Mouse (Mus musculus) liver, embryonic 11.5 days (tissue): ENCODE results near the gene Ccdc190. TPM values are rescaled to one million over a fixed set of nuclear protein-coding genes. Genes with fewer than 3 reads are reported as not detected.

Experiments used
- ATAC-seq: fragments of 200-750 bp; cut with Nextera tagmentation; replicated peaks from 2 replicates; pipeline ENCODE4 v1.8.0; 2017; ENCODE audit warnings: moderate number of reproducible peaks, mild to moderate bottlenecking, moderate TSS enrichment, moderate library complexity; ENCODE audit not compliant: low FRiP score
- DNase-seq: peaks from one replicate; pipeline ENCODE4 v3.0.0-alpha.2; 2017; ENCODE audit warnings: low spot score
- H3K27ac ChIP-seq: fragments of 300-500 bp; sonication (generic); 2 replicates; pipeline ENCODE4 v1.5.1; 2014; ENCODE audit warnings: mild to moderate bottlenecking, low read depth, low read length, control low read depth
- H3K27me3 ChIP-seq: fragments of 300-500 bp; sonication (generic); replicated peaks from 2 replicates; pipeline ENCODE4 v1.6.1; 2014; ENCODE audit warnings: low read length, mixed read lengths; ENCODE audit not compliant: control insufficient read depth, insufficient read depth
- H3K36me3 ChIP-seq: fragments of 300-500 bp; sonication (generic); 2 replicates; pipeline ENCODE4 v1.6.1; 2014; ENCODE audit warnings: mild to moderate bottlenecking, low read length, moderate library complexity, mixed read lengths; ENCODE audit not compliant: control insufficient read depth, insufficient read depth
- H3K4me1 ChIP-seq: fragments of 300-500 bp; sonication (generic); replicated peaks from 2 replicates; pipeline ENCODE4 v1.6.1; 2014; ENCODE audit warnings: low read length, mixed read lengths; ENCODE audit not compliant: control insufficient read depth, insufficient read depth
- H3K4me2 ChIP-seq: fragments of 300-500 bp; sonication (generic); 2 replicates; pipeline ENCODE4 v1.6.1; 2014; ENCODE audit warnings: mild to moderate bottlenecking, control low read depth, moderate library complexity
- H3K4me3 ChIP-seq: fragments of 300-500 bp; sonication (generic); 2 replicates; pipeline ENCODE4 v1.5.1; 2014; ENCODE audit warnings: low read depth, low read length, control low read depth
- H3K9ac ChIP-seq: fragments of 300-500 bp; sonication (generic); 2 replicates; pipeline ENCODE4 v1.6.1; 2014; ENCODE audit warnings: low read depth, low read length, control low read depth
- H3K9me3 ChIP-seq: fragments of 300-500 bp; sonication (generic); 2 replicates; pipeline ENCODE4 v1.6.1; 2016; ENCODE audit warnings: low read length, inconsistent platforms, mixed read lengths; ENCODE audit not compliant: control insufficient read depth
- WGBS: fragments of 180-500 bp; shearing (Covaris S2); extraction: QIAGEN DNeasy Blood & Tissue Kit; methylation state at CpG from one replicate; pipeline ENCODE4 v1.1.7; 2014; 5-methylcytosine and 5-hydroxymethylcytosine counted together
- polyA plus RNA-seq: library from polyadenylated mRNA; unstranded; fragments of >200 nt; fragmentation: Nextera tagmentation; extraction: Ambion mirVana; gene quantifications from 2 replicates; pipeline ENCODE4 v1.2.1, GENCODE M21; 2014

The Ccdc190 gene
- polyA plus RNA-seq, 1 experiment from 2014 or later, result not detected

DNA sequence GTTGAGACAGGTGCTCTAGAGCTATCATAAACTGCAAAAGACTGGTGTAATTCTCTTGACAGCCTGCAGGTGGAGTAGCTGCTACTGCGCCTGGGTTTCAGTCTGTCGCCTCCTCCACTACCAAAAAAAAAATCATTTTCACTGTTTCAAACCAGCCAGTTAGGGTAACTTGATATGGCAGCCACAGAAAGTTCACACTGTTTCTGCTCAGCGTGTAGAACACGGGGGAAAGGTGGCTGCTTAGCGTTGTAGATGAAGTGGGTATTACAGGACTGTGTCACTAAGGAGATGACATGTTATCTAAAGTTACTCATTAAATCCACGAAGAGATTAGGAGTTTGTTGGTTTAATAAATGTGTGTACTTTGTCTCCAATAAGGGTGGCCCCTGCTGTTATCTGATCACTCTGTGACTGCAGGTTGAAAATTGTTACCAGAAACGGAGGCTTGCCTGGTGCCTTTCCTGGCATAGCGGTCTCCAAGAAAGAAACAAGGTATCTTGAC lies 6.7 kb upstream of the Ccdc190 start:
- H3K9ac ChIP-seq, result no peak overlapping the region
- H3K36me3 ChIP-seq, result no peaks in the 10 kb centered on the region
- 35% methylated on average over 8 of the region's 8 CpGs for WGBS
- peak overlapping the region; percentile 41 for H3K4me2 ChIP-seq
- no peak overlapping the region for H3K27ac ChIP-seq
- no peaks in the 10 kb centered on the region for H3K27me3 ChIP-seq
- DNase-seq, result no peak
- no peaks in the 10 kb centered on the region for H3K4me1 ChIP-seq
- H3K9me3 ChIP-seq, result no peaks in the 10 kb centered on the region
- ATAC-seq, result no peak; the same call in 1 of the 2 replicates
- H3K4me3 ChIP-seq, result no peak overlapping the region

DNA sequence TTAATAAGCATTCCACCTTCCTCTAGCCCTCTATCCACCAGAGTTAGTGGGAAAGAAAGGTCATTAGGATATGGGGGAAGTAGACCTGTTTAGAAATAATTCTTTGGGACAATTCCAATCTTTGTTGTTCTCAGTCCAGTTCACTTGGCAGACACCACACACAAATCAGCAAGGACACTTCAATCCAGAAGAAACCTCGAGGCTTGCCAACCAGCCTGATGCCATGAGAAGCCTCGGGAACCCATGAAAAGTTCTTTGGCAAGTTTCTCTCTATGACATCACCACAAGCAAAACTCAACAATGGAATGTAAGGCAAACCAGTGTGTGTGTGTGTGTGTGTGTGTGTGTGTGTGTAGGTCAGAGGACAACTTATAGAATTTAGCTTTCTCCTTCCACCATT lies 3.9 kb upstream of the Ccdc190 start:
- Histone ChIP-seq H3K4me3 (no peak overlapping the region), H3K27ac (no peak overlapping the region), H3K27me3 (no peaks in the 10 kb centered on the region), H3K9me3 (no peaks in the 10 kb centered on the region), H3K9ac (no peak overlapping the region), H3K36me3 (no peaks in the 10 kb centered on the region), H3K4me1 (no peaks in the 10 kb centered on the region), H3K4me2 (no peak overlapping the region)
- 86% methylated on average over 2 of the region's 2 CpGs for WGBS
- ATAC-seq (no peak), DNase-seq (no peak)

- H3K27me3 ChIP-seq, result no peaks in the 10 kb centered on the region
- H3K36me3 ChIP-seq, result no peaks in the 10 kb centered on the region
- no peak overlapping the region for H3K27ac ChIP-seq
- WGBS, result 65% methylated on average over 8 of the region's 8 CpGs
- H3K9me3 ChIP-seq, result no peaks in the 10 kb centered on the region
- no peak overlapping the region for H3K9ac ChIP-seq
- ATAC-seq (no peak), DNase-seq (no peak)
- H3K4me2 ChIP-seq, result no peak overlapping the region
- no peak overlapping the region for H3K4me3 ChIP-seq
- H3K4me1 ChIP-seq, result no peaks in the 10 kb centered on the region
Observed at GRCm38 (mm10) chr1:169927753-169928369, 587 bp upstream of the Ccdc190 start.

- 78% methylated on average over 7 of the region's 7 CpGs for WGBS
- Histone ChIP-seq H3K36me3 (no peaks in the 10 kb centered on the region), H3K27ac (no peak overlapping the region), H3K4me1 (no peaks in the 10 kb centered on the region), H3K4me2 (no peak overlapping the region), H3K9me3 (no peaks in the 10 kb centered on the region), H3K9ac (no peak overlapping the region), H3K4me3 (no peak overlapping the region), H3K27me3 (no peaks in the 10 kb centered on the region)
- DNase-seq (no peak), ATAC-seq (no peak)
Observed at GRCm38 (mm10) chr1:169931698-169932097, 3.2 kb downstream of the Ccdc190 start.

- ATAC-seq (no peak), DNase-seq (no peak)
- H3K4me1 ChIP-seq, result no peaks in the 10 kb centered on the region
- no peak overlapping the region for H3K27ac ChIP-seq
- no peak overlapping the region for H3K4me2 ChIP-seq
- H3K27me3 ChIP-seq, result no peaks in the 10 kb centered on the region
- H3K9ac ChIP-seq, result no peak overlapping the region
- no peak overlapping the region for H3K4me3 ChIP-seq
- no peaks in the 10 kb centered on the region for H3K36me3 ChIP-seq
- no peaks in the 10 kb centered on the region for H3K9me3 ChIP-seq
- 74% methylated on average over 7 of the region's 7 CpGs for WGBS
Observed at GRCm38 (mm10) chr1:169932122-169932746, 3.8 kb downstream of the Ccdc190 start.

GRCm38 (mm10) chr1:169934005-169934725 lies 5.7 kb downstream of the Ccdc190 start:
- ATAC-seq (no peak), DNase-seq (no peak)
- Histone ChIP-seq H3K4me1 (no peaks in the 10 kb centered on the region), H3K4me2 (no peak overlapping the region; the same call in 1 of the 2 replicates), H3K36me3 (no peaks in the 10 kb centered on the region), H3K4me3 (no peak overlapping the region), H3K9me3 (no peaks in the 10 kb centered on the region), H3K27me3 (no peaks in the 10 kb centered on the region), H3K27ac (no peak overlapping the region), H3K9ac (no peak overlapping the region)
- WGBS, result 49% methylated on average over 16 of the region's 16 CpGs

DNA sequence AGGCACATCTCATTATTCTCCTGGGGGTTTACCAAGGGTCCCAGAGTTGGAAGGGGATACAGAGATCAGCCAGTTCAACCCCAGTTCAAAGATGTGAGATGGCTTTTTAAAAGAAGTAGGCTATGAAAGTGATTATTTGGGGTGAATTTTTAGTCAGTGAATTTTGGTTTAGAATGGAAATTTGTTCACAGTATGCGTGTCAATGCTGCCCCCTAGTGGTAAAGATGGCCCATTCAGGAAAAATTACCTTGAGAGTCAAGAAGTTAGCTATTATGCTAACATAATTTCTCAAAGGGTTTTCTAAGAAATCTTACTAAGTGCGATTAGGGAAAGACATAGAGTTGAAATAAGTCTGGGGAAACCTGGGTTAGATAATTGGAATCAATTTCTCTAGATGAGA lies 10.9 kb downstream of the Ccdc190 start:
- DNase-seq (no peak), ATAC-seq (no peak)
- 4% methylated on average over 2 of the region's 2 CpGs for WGBS

DNA sequence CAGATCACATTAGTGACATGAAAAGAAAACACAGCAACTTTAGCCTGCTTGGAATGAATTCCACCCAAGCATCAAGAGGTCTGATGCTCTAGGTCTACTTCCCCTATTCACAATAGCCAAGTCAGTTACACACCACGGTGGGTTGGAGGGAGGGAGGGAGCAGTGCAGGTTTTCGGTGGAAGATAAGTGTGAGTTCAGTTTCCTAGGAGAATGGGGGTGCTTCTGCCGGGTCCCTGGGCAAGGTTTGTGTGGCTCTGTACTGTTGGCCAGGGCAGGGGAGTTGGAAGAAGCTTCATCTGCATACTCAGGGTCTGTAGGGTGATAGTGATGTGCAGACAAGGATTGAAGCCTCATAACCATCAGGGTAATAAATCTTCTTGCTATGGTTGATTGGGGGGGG lies 17.6 kb downstream of the Ccdc190 start:
- no peaks in the 10 kb centered on the region for H3K4me1 ChIP-seq
- no peak overlapping the region for H3K4me2 ChIP-seq
- no peak overlapping the region for H3K4me3 ChIP-seq
- H3K9me3 ChIP-seq, result no peaks in the 10 kb centered on the region
- no peak overlapping the region for H3K27ac ChIP-seq
- no peak for DNase-seq
- ATAC-seq, result no peak
- H3K36me3 ChIP-seq, result no peaks in the 10 kb centered on the region
- no peaks in the 10 kb centered on the region for H3K27me3 ChIP-seq
- H3K9ac ChIP-seq, result no peak overlapping the region
- WGBS, result 63% methylated on average over 3 of the region's 3 CpGs

More for the DNA sequence above, 10.9 kb downstream of the Ccdc190 start:
- Histone ChIP-seq H3K9me3 (no peaks in the 10 kb centered on the region), H3K9ac (no peak overlapping the region), H3K4me1 (no peaks in the 10 kb centered on the region), H3K36me3 (no peaks in the 10 kb centered on the region), H3K4me2 (no peak overlapping the region), H3K4me3 (no peak overlapping the region), H3K27ac (no peak overlapping the region), H3K27me3 (no peaks in the 10 kb centered on the region)
